Mouse (Mus musculus): ENCODE measurements around the gene Man2a2.

Man2a2 gene

DNA sequence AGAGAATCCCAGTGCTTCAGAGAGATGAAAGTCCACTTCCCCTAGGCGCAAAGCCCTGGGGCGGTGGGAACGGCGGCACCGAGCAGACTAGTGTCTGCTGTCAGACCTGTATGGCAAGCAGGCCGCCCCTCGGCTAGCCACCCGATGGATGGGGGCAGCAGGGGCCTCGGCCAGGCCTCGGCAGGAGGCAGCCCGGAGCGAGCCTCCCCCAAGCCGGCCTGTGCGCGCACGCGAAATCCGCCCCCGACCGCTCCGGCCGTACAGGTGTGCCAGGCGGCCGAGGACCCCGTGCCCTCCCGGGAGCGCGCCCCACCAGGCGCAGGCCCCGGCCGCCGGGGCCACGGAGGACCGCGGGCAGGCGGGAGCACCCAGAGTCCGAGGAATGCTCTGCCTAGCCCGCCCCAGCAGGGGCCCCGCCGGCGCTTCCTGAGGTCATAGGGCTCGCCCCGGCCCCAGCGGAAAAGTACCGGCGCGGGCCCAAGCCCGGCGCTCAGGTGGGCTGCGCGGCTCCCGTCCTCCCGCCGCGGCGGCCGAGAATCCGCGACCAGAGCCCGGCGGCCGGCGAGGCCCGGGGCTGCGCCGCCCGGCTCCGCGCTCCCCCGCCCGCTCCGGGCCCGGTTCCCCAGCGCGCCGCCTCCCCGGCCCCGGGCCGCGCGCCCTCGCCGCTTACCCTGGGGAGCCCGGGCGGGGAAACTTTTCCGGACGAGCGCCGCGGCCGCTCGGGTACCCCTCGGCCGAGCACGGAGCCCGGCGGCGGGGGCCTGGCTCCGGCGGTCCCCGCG is 30.9 kb upstream of the Man2a2 start:
- in situ Hi-C loops (cut with MboI; ENCODE audit: unreplicated experiment in 2 of 2) = loop anchor here in 1 of 2 experiments (25.0 kb wide), 1 partner anchor 660 kb away; the partner anchor contains the start of gene Alpk3

DNA sequence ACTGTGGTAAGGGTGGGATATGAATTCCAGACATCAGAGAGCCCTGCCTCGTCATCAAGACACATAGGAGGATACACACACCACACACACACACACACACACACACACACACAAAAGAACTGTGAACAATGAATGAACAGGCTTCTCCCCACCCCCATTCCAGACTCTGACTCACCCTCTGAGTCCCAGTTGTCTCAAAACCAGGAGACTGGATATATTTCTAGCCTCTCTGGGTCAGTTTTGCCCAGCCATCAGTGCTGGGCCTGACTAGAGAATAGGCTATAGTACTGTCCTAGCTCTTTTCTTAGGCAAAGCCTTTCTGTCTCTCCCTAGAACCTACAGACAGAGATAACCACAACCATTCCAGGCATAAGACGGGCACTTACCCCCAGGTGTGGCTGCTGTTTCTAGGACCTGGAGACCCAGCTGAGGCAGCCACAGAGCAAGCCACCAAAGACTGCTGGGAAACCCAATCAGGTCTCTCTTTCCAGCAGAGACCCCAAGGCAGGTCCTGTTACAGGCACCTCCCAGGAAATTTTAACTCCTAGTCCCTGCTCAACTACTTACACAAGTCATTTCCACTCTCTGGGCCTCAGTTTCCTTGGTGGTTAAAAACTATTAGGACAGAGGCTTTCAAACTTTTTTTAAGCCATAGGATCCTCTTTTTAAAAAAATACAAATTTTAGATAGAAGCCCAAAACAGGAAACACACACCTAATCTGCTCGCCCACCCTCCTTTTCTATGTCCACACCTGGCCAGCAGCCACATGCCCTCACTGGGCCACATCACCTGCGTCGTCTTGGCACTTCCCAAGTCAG is 30.1 kb upstream of the Man2a2 start:
- in situ Hi-C loops (cut with MboI; ENCODE audit: unreplicated experiment in 2 of 2) = loop anchor here in 1 of 2 experiments (25.0 kb wide), 1 partner anchor 661 kb away; the partner anchor contains the start of gene Alpk3

DNA sequence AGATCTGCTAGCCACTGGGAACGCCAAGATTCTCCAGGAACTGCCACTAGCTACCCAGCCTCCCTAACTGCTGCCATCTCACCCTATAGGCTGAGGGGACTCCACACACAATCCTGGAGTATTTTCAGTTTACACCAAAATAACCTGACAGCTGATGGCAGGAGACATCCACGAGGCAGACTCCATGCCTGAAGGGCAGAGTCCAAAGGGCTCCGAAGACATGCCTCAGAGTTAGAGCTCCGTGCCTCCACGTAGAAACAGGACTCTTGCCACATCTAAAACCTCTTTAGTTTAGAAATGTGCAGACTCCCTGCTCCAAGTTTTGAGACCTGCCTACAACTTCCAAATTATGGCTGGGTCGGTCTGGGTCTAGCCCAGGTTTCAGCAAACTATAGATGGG is 29.4 kb upstream of the Man2a2 start:
- in situ Hi-C loops (cut with MboI; ENCODE audit: unreplicated experiment in 2 of 2) = loop anchor here in 1 of 2 experiments (25.0 kb wide), 1 partner anchor 662 kb away; the partner anchor contains the start of gene Alpk3

DNA sequence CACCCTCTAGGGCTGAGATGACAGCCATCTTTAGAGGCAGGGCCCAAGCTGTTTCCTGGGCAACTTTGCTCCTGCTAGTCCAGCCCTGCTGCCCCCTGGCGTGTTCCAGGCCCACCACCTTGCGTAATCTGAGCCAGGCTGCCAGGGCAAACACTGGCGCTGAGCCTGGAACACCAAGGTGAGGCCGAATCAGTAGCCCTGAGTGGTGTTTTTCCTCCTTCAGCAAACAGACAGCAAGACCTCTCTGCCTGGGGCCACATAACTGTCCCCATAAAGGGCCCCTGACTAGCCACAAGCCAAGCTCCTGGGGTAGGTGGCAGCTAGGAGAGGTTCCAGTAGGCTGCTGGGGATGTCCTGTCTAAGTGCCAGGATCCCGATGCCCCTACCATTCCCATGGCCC is 28.9 kb upstream of the Man2a2 start:
- in situ Hi-C loops (cut with MboI; ENCODE audit: unreplicated experiment in 2 of 2) = loop anchor here in 1 of 2 experiments (25.0 kb wide), 1 partner anchor 662 kb away; the partner anchor contains the start of gene Alpk3

DNA sequence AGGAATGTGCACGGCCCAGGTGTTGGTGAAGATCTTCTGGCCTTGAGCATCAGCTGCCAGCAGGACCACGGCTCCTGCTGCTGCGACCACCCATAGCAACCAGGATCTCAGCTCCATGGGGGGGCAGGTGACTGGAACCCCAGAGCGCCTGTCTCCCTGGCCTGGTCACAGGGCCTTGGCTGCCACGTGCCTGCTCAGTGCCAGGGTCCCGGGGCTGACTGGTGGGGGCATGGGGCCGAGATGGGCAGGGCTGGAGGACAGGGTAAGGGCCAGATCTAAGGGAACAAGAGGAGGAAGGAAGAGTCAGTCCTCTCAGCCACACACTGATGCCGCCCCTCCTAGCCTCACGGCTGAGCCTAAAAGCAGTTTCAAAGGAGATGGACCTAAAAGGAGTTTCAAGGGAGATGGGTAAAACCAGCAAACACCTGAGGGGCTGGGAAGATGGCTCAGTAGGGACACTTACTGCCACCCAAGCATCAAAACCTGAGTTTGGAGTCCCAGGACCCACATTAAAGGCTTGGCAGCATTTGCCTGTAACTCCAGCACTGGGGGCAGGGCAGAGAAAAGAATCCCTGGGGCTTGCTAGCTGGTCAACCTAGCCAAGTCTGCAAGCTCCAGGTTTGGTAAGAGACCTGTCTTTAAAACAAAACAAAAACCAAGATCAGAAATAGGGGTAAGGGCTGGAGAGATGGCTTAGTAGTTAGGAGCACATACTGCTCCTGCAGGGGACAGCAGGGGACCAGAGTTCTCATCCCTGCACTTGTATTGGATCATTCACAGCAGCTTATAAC is 27.7 kb upstream of the Man2a2 start:
- in situ Hi-C loops (cut with MboI; ENCODE audit: unreplicated experiment in 2 of 2) = loop anchor here (10.0 to 25.0 kb wide), 3 partner anchors 156 to 756 kb away; partner anchors contain the start of gene Crtc3 (in 1 of the 2)

DNA sequence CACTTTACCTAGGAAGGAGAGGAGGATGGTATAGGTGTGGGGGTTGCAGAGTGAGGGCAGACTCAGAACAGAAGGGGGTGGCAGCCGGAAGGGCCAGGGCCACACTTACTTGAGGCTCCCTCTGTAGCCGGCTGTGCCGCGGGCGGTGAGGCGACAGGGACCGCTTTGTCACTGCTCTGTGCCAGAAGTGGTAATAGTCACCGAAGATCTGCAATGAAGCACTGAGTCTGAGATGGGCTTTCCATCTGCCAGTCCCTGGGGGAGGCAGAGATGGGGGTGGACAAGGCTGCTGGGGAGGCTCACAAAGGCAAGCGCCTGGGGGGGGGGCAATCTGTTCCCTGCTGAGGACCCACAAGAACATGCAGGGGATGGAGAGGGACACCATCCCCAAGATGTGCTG is 26.8 kb upstream of the Man2a2 start:
- in situ Hi-C loops (cut with MboI; ENCODE audit: unreplicated experiment in 2 of 2) = loop anchor here (10.0 to 25.0 kb wide), 3 partner anchors 157 to 757 kb away; partner anchors contain the start of gene Crtc3 (in 1 of the 2)

DNA sequence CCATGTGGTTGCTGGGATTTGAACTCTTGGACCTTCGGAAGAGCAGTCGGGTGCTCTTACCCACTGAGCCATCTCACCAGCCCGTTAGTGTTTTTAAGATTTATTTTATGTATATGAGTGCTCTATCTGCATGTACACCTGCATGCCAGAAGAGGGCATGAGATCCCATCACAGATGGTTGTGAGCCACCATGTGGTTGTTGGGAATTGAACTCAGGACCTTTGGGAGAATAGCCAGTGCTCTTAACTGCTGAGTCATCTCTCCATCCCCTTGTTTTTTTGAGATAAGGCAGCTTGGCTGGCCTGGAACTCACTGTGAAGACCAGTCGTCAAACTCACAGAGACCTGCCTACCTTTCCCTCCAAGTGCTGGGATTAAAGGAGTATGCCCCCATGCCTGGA is 25.3 kb upstream of the Man2a2 start:
- in situ Hi-C loops (cut with MboI; ENCODE audit: unreplicated experiment in 2 of 2) = loop anchor here (10.0 to 25.0 kb wide), 3 partner anchors 158 to 758 kb away; partner anchors contain the start of gene Crtc3 (in 1 of the 2)

DNA sequence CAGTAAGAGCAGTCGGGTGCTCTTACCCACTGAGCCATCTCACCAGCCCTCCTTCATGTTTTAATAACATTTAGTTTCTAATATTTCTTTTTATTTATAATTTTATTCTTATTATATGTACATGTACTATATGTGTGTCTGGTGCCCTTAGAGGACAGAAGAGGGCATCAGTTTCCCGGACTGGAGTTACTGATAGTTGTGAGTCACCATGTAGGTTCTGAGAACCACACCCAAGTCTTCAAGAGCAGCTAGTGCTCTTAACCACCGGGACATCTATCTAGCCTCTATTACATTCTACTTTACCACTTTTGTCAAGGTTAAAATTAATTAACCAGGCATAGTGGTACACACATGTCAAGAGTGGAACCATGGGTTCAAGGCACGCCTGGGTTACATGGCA is 23.4 kb upstream of the Man2a2 start:
- in situ Hi-C loops (cut with MboI; ENCODE audit: unreplicated experiment in 2 of 2) = loop anchor here (10.0 to 25.0 kb wide), 3 partner anchors 160 to 760 kb away; partner anchors contain the start of gene Crtc3 (in 1 of the 2)

DNA sequence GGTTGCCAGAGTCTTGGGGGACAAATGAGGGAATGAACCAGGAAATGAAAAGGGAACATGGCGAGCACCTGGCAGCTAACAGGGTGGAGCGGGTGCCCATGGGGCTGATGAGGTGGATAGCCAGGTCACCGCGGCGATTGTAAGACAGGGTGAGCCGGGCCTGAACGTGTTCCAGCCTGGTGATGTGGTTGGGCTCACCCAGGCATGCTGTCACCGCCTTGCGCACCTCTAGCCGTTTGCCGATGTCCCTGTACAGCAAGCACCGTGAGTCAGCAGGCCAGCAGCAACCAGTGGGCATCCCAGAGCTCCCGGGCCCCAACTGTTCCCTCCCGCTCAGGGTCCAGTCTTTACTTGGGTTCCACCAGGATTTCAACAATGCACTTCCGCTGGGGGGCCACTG is 20.9 kb upstream of the Man2a2 start:
- in situ Hi-C loops (cut with MboI; ENCODE audit: unreplicated experiment in 2 of 2) = loop anchor here (10.0 to 25.0 kb wide), 3 partner anchors 163 to 763 kb away; partner anchors contain the start of gene Crtc3 (in 1 of the 2)

DNA sequence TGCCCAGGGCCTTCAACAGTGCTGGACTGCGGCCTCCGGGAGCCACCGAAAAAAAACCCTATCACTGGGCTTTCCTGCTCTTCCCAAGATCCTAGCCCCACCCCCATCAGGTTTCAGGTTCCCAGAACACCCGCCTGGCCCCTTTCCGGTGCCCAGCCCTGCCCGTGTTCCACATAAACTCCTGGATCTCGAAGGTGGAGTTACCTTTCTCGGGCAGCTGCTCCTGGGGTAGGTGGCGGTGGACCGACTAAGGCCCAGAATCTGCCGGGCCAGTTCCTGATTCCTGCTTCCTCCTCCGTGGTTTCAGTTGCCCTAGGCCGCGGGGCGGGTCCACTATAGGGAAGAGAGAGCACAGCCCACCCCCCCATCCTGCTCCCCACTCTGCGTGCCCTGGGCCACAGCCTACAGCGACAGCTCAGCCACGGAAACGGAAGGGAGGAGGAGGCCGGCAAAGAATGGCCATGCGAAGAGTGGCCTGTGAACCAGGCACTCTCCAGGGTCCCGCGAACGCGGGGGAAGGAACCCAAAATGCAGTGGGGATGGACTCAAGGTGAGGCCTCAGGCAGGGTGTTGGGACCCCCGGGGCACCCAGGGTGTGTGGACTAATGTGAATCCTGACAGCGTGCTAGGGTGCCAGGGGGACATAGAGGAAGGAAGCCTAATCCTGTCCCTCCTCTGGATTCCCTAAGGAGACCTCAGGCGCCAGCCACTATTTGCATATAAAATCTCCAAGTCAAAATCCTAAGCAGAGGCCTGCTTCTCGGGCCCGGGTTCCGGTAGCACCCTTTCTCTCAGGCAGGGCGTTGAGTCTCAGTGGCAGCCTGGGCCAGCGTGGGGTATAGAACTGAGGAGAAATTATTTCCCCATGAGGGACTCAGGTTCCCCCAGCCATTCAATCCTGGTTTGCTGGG is 16.7 kb upstream of the Man2a2 start, which contains the start of gene Fes:
Fes (minus strand) TSS at position 314 of the 911 bp plus-strand sequence.
- in situ Hi-C loops (cut with MboI; ENCODE audit: unreplicated experiment in 2 of 2) = loop anchor here (5.0 to 25.0 kb wide), 6 partner anchors 167 to 464 kb away; partner anchors contain the start of gene Crtc3 (in 1 of the 2)

DNA sequence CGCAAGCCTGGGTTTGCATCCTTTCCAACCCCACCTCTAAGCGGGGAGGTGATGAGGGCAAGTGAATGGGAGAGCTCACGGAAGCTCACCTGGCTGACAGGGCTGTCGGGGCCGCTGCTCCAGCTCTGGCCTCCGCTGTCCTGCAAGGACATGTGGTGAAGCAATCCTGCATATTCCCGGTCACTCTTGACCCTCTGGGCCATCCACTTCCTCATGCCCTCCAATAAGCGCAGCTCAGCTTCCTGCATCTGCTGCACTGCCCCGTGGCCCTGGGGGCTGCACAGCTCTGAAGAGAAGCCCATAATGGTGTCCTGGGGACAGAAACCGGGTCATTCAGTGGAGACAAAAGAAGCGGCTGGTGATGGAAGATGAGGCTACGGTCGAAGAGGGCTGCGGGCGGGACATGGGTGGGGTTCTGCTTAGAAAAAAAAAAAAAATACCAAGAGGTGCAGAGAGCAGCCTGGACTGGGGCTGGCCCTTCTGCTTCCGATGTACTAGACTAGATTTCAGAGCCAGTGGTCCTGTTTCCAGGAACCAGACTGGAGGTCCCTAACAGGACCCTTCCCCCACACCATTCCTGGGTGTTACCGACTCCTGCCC is 16.0 kb upstream of the Man2a2 start:
- in situ Hi-C loops (cut with MboI; ENCODE audit: unreplicated experiment in 2 of 2) = loop anchor here (5.0 to 25.0 kb wide), 6 partner anchors 168 to 465 kb away; partner anchors contain the start of gene Crtc3 (in 1 of the 2)

DNA sequence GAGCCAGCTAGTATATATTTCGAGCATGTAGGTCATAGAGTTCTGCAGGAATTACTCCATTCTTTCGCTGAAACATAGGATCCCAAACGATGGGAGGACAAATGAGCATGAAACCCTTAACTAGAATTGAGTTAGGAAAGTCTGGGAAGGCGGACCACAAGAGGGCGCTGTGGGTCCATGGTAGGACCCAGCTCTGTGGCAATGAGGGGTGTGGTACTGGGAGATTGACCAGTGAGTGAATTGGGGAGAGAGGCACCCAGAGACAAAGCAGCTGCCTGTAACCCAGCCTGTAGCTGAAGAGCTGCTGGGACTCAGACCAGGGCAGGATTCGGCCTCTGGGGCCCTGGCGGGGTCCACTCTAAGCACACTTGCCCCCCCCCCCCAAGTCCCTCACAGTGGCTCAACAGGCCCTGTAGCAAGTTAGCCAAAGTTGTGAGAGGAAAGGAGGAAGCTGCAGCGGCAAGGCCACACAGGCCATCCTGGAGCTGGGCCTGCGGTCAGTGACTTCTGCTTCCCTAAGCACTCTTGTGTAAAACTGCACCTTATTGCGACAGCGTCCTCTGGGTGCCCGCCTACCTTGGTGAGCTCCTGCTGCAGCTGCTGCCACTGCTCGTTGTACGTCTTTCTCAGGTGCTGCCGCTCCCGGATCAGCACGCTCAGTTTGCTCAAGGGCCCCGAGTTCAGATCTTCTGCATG is 15.2 kb upstream of the Man2a2 start:
- in situ Hi-C loops (cut with MboI; ENCODE audit: unreplicated experiment in 2 of 2) = loop anchor here (5.0 to 25.0 kb wide), 6 partner anchors 168 to 466 kb away; partner anchors contain the start of gene Crtc3 (in 1 of the 2)

DNA sequence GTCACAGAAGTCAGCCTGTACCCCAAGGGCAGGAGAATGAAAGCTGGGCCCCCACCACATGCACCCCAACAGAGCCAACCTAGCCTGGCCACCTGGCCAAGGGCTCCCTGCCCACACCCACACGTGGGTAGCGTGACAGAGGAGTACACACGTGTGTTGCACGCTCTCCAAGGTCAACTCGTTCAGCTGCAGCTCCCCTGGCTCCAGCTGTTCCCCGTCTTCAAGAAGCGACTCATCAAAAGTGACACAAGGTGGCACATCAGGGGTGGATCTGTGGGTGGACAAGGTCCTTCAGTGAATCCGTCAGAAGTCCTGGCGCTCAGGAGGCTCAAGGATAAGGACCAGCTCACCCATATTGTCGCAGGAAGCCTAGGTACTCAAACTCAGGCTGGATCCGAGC is 11.7 kb upstream of the Man2a2 start:
- in situ Hi-C loops (cut with MboI; ENCODE audit: unreplicated experiment in 2 of 2) = loop anchor here (10.0 to 25.0 kb wide), 3 partner anchors 172 to 342 kb away; partner anchors contain the start of gene Crtc3 (in 1 of the 2)

DNA sequence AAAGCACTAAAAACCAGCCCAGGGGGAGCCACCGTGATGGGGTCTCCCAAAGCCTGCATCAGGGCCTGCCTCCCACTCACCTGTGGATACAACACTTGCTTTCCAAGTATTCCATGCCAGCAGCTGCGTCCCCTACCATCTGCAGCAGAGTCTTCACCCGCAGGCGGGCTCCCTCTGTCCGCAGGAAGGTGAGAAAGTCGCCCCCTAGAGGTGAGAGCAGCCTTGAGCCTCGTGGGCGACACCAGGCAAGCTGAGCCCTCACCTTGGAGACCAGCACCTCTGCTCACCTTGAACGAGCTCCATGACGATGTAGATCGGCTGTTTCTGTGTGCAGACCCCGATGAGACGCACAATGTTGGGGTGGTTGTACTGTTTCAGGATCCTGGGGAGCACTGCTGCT is 8.4 kb upstream of the Man2a2 start:
- in situ Hi-C loops (cut with MboI; ENCODE audit: unreplicated experiment in 2 of 2) = loop anchor here (5.0 to 25.0 kb wide), 6 partner anchors 37 to 585 kb away; partner anchors contain the start of genes Hddc3 (in 2 of the 2), Mesp1 (in 2 of the 2), Unc45a (in 2 of the 2) and Crtc3 (in 1 of the 2)

DNA sequence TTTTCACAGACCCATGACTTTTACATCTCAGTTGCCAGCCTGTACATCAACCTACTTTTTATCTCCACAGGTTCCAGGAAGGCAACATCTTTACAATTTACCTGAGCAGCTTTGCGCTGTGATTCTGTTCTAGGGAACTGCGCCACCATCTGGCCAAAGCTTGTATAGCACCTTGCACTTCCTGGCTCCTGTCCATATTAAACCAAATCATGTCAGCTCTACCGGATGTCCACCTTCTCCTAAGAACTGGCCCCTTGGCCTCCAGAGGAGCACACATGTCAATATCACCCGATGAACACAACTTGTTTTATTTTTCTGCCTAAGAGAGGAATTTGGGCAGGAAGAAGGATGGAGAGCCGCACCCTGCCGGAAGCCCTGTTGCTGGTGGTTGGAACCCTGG is 6.3 kb upstream of the Man2a2 start:
- in situ Hi-C loops (cut with MboI; ENCODE audit: unreplicated experiment in 2 of 2) = loop anchor here (5.0 to 25.0 kb wide), 6 partner anchors 35 to 583 kb away; partner anchors contain the start of genes Hddc3 (in 2 of the 2), Mesp1 (in 2 of the 2), Unc45a (in 2 of the 2) and Crtc3 (in 1 of the 2)

DNA sequence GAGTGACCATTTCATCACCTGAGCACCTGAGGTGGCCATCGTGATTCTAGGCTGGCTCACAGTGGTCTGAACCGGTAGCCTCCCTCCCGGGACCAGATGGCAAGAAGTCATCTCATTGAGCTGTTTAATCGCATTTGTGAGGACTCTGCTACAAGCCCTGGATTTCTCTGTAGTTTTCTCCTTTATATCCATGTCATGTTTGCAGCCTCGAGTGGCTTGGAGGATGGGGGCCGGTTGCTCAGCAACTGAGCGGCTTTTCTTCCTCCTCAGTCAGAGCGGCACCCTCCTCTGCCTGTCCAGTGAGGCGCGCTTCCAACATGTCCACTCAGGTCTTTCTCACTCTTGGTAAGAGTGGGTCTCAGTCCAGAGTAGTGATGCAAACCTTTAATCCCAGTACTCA is 5.0 kb upstream of the Man2a2 start:
- in situ Hi-C loops (cut with MboI; ENCODE audit: unreplicated experiment in 2 of 2) = loop anchor here (5.0 to 25.0 kb wide), 6 partner anchors 34 to 581 kb away; partner anchors contain the start of genes Hddc3 (in 2 of the 2), Mesp1 (in 2 of the 2), Unc45a (in 2 of the 2) and Crtc3 (in 1 of the 2)
